Mouse (Mus musculus) limb, embryonic 10.5 days (tissue): ENCODE data around the gene Igfbp5. TPM values are rescaled to one million over a fixed set of nuclear protein-coding genes. Genes with fewer than 3 reads are reported as not detected.

Experiments used
- DNase-seq: peaks from one replicate; pipeline ENCODE4 v3.0.0-alpha.2; 2017; ENCODE audit warnings: low spot score
- H3K27ac ChIP-seq: fragments of 300-500 bp; sonication (generic); 2 replicates; pipeline ENCODE4 v1.5.1; 2016; ENCODE audit warnings: mild to moderate bottlenecking
- H3K27me3 ChIP-seq: fragments of 300-500 bp; sonication (generic); 2 replicates; pipeline ENCODE4 v1.6.1; 2016; ENCODE audit warnings: low read depth, mild to moderate bottlenecking; ENCODE audit not compliant: poor library complexity, severe bottlenecking
- H3K36me3 ChIP-seq: fragments of 300-500 bp; sonication (generic); 2 replicates; pipeline ENCODE4 v1.6.1; 2016; ENCODE audit warnings: mild to moderate bottlenecking, moderate library complexity
- H3K4me1 ChIP-seq: fragments of 300-500 bp; sonication (generic); 2 replicates; pipeline ENCODE4 v1.6.1; 2016
- H3K4me3 ChIP-seq: fragments of 300-500 bp; sonication (generic); 2 replicates; pipeline ENCODE4 v1.5.1; 2016; ENCODE audit warnings: mild to moderate bottlenecking, moderate library complexity
- H3K9me3 ChIP-seq: fragments of 300-500 bp; sonication (generic); replicated peaks from 2 replicates; pipeline ENCODE4 v1.6.1; 2016; ENCODE audit warnings: mild to moderate bottlenecking
- WGBS: fragments of 180-500 bp; shearing (Covaris S2); methylation state at CpG from one replicate; pipeline ENCODE4 v1.1.7; 2016; 5-methylcytosine and 5-hydroxymethylcytosine counted together
- polyA plus RNA-seq: library from polyadenylated mRNA; unstranded; fragments of >200 nt; fragmentation: Nextera tagmentation; extraction: Ambion mirVana; gene quantifications from 2 replicates; pipeline ENCODE4 v1.2.1, GENCODE M21; 2016

Gene Igfbp5
- polyA plus RNA-seq, 1 experiment from 2014 or later: 55.4 TPM

DNA sequence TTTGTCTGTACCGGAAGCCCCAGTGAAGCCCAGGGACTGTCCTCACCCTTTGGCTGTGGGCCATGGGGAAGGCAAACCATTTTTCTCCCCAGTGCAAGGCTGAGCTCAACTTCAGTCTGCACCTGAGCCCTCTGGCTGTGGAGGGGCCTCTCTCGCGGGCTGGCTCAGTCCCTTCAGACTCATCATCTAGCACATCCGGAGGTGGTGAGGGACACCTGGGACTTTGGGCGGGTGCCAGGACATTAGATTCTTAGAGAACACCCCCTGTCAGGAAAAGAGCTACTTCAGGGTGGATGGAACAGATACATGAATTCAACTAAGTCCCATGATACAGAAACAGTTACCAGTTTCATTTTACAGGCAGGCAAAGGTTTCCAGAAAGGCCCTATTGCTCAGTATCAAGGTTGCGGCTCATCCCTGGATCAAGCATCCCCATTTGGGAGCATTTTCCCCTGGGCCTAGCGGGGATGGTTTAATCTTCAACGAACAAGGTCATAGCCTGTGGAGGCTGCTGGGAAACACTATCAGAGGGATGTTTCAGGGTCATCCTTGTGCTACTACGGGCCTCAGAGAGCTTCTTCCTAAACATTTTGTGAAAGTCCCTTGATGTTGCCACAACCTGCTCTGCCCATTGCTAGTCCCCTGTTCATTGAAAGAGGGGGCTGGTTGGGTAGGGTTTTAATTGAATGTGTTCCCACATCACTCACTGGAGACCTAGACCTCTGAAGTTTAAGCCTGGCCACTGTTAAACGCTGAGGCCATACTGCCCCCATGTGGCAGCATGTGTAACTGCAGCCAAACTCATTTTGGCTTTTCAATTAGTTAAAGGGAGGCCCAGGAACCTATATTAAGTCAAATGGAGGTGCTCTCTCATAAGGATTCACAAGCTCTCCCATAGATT lies 20.1 kb downstream of the Igfbp5 start:
- 62% methylated on average over 10 of the region's 10 CpGs for WGBS
- 0 out of 2 replicates have a peak overlapping the region, but pooled peaks have one; percentile 22 for H3K27ac ChIP-seq
- DNase-seq: peak; percentile 76

GRCm38 (mm10) chr1:72853759-72854158 lies 20.9 kb downstream of the Igfbp5 start:
- Histone ChIP-seq H3K4me3 (no peak overlapping the region), H3K36me3 (peaks cover 41% of the 10 kb centered on the region), H3K4me1 (no peaks in the 10 kb centered on the region; the same call in 1 of the 2 replicates), H3K27me3 (no peaks in the 10 kb centered on the region), H3K9me3 (no peaks in the 10 kb centered on the region), H3K27ac (no peak overlapping the region)
- WGBS: 82% methylated on average over 1 of the region's 1 CpGs
- no peak for DNase-seq

More for the DNA sequence above, 20.1 kb downstream of the Igfbp5 start:
- Histone ChIP-seq H3K36me3 (peaks cover 33% of the 10 kb centered on the region), H3K4me3 (no peak overlapping the region), H3K27me3 (no peaks in the 10 kb centered on the region), H3K4me1 (no peaks in the 10 kb centered on the region; the same call in 1 of the 2 replicates), H3K9me3 (no peaks in the 10 kb centered on the region)

DNA sequence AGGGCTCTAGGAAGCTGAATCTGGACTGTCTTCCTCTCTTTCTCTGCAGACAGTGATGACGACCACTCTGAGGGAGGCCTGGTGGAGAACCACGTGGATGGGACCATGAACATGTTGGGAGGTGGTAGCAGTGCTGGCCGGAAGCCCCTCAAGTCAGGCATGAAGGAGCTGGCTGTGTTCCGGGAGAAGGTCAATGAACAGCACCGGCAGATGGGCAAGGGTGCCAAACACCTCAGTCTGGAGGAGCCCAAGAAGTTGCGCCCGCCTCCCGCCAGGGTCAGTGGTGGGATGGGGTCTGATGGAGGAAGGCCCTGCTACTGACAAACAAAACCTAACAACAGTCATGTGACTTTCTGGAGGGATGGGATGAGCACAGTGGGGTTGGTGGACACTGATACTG lies 25.6 kb downstream of the Igfbp5 start:
- DNase-seq: no peak
- peaks cover 56% of the 10 kb centered on the region for H3K36me3 ChIP-seq
- no peaks in the 10 kb centered on the region for H3K27me3 ChIP-seq
- H3K27ac ChIP-seq: no peak overlapping the region
- H3K4me3 ChIP-seq: no peak overlapping the region
- H3K4me1 ChIP-seq: no peaks in the 10 kb centered on the region; the same call in 1 of the 2 replicates
- H3K9me3 ChIP-seq: no peaks in the 10 kb centered on the region
- 90% methylated on average over 8 of the region's 8 CpGs for WGBS

GRCm38 (mm10) chr1:72847849-72848380 lies 26.8 kb downstream of the Igfbp5 start:
- H3K4me1 ChIP-seq: no peaks in the 10 kb centered on the region
- H3K27ac ChIP-seq: no peak overlapping the region
- H3K9me3 ChIP-seq: no peaks in the 10 kb centered on the region
- 85% methylated on average over 4 of the region's 4 CpGs for WGBS
- peaks cover 61% of the 10 kb centered on the region for H3K36me3 ChIP-seq
- no peaks in the 10 kb centered on the region for H3K27me3 ChIP-seq
- no peak overlapping the region for H3K4me3 ChIP-seq
- DNase-seq: no peak

DNA sequence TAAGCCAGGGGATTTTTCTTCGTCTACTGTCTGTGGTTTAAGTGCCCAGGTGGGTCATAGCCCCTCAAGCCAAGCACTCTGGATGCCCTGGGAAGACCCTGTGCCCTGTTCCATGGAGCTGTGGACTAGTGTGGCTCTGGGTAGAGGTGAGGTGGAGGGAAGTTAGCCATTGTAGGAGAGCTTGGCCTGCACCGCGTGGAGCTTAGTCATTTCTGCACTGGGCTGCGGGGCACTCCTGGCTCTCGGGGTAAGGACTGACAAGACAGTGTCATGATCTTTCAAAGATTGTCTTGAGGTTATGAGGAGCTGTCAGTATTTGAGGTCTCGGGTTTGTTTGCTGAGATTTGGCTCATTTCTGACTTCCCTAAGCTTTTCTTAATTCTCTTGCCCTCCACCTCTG lies 30.0 kb downstream of the Igfbp5 start:
- H3K4me3 ChIP-seq: no peak overlapping the region
- no peaks in the 10 kb centered on the region for H3K27me3 ChIP-seq
- peaks cover 46% of the 10 kb centered on the region for H3K36me3 ChIP-seq
- no peak overlapping the region for H3K27ac ChIP-seq
- WGBS: 97% methylated on average over 6 of the region's 6 CpGs
- no peak for DNase-seq
- no peaks in the 10 kb centered on the region for H3K4me1 ChIP-seq
- H3K9me3 ChIP-seq: no peaks in the 10 kb centered on the region

DNA sequence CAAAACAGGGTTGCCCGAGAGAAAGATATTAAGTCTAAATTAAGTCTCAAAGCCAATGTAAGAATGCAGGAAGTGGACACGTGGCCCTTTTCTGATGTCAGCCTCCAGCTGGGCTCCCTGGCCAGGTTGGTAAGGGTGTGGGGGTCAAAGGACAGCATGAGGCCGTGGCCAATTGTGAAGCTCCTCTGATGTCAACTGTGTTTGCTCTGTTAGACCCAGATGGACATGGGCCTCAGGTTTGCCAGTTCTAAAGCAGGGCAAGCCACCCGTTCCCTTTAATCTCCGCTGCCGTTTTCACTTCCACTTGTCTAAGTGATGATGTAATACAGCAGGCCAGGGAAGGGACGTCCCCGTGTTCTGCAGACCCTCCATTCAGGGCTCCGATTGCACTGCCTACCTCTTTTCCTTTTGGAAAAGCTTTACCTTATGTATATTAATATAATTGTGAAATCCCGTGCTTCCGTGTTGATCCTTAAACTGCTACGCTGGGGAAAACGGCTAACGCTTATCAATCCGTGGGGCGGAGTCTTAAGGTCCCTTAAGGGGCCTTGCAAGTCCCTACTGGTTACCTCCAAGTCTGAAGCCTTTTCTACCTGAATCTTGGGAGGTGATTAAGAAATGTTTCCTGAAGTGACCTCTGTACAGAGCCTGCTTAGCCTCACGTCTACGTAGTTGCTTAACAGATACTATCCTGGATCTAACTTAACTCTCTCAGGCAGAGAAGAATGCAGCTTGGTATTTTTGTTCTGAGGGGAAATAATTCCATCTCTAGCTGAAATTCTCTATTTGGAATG lies 31.8 kb downstream of the Igfbp5 start:
- peaks cover 44% of the 10 kb centered on the region for H3K36me3 ChIP-seq

DNA sequence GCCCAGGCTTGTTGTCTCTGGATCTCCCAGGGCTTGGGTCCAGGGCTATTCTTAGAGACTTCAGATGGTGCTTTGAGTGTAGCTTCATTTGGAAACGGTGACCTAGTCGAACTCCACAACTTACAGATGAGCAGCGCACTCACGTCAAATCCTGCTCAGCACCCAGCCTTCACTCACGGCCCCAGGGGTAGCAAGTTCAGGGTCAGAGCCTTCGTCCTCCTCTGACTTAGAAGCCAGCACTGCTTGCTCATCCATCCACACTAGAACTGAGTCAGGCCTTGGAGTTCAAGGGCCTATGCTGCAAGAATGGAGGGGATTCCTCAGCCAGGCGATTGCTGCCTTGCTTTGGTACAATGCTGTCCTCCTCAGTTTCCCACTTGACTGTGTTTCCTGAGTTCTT lies 34.9 kb downstream of the Igfbp5 start:
- Histone ChIP-seq H3K4me1 (no peaks in the 10 kb centered on the region), H3K9me3 (no peaks in the 10 kb centered on the region), H3K36me3 (peaks cover 64% of the 10 kb centered on the region), H3K4me3 (no peak overlapping the region), H3K27me3 (no peaks in the 10 kb centered on the region), H3K27ac (no peak overlapping the region)
- WGBS: 87% methylated on average over 7 of the region's 7 CpGs
- DNase-seq: no peak

More for the DNA sequence above, 31.8 kb downstream of the Igfbp5 start:
- WGBS: 88% methylated on average over 18 of the region's 18 CpGs
- Histone ChIP-seq H3K27ac (no peak overlapping the region), H3K9me3 (no peaks in the 10 kb centered on the region), H3K4me3 (no peak overlapping the region), H3K27me3 (no peaks in the 10 kb centered on the region), H3K4me1 (no peaks in the 10 kb centered on the region)
- no peak for DNase-seq

GRCm38 (mm10) chr1:72839356-72839755 lies 35.3 kb downstream of the Igfbp5 start:
- H3K27me3 ChIP-seq: no peaks in the 10 kb centered on the region
- WGBS: 79% methylated on average over 8 of the region's 8 CpGs
- peaks cover 61% of the 10 kb centered on the region for H3K36me3 ChIP-seq

GRCm38 (mm10) chr1:72833563-72833962 lies 41.1 kb downstream of the Igfbp5 start:
- peaks cover 76% of the 10 kb centered on the region for H3K36me3 ChIP-seq
- WGBS: 83% methylated on average over 4 of the region's 4 CpGs

More at GRCm38 (mm10) chr1:72839356-72839755, 35.3 kb downstream of the Igfbp5 start:
- Histone ChIP-seq H3K27ac (no peak overlapping the region), H3K9me3 (no peaks in the 10 kb centered on the region), H3K4me3 (no peak overlapping the region), H3K4me1 (no peaks in the 10 kb centered on the region)
- DNase-seq: no peak

DNA sequence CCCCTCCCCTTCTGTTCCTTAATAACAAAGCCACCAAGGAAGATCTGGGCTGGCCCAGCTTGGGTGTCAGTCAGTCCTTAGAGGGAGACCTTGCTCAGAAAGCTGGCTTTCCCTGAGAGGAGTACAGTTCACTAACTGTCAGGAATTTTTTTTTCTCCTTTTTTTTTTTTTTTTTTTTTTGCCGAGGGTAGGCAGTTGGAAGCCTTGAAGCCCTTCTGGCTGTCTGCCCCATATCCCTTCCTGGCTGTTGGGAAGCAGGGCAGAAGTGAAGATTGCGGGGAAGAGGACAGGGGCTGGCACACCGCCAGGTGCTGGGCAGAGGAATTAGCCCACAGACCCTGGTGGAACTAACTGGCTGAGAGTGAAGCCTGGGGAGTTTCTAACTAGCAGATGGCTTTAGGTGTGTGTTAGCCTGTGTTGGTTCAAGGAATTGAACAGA lies 42.0 kb downstream of the Igfbp5 start:
- WGBS: 67% methylated on average over 3 of the region's 3 CpGs

More at GRCm38 (mm10) chr1:72833563-72833962, 41.1 kb downstream of the Igfbp5 start:
- Histone ChIP-seq H3K9me3 (no peaks in the 10 kb centered on the region), H3K27ac (no peak overlapping the region), H3K4me1 (no peaks in the 10 kb centered on the region), H3K27me3 (no peaks in the 10 kb centered on the region), H3K4me3 (no peak overlapping the region)
- no peak for DNase-seq

DNA sequence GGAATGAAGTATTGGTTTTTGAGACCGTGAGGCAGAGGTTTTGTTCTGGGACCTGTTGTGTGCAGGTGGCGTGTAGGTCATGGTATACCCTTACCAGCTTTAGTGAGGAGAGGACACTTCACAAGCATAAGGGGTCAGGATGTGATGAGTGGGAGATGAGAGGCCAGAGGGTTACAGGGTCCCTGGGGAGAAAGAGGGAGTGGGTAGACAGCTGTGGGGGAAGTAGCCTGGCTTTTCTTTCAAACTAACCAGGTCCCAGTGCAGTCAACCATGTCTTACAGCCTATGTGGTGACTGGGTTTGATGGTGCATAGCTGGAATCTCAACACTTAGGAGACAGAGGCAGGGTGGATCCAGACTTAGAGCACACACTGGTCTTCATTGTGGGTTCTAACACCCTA lies 44.2 kb downstream of the Igfbp5 start:
- Histone ChIP-seq H3K27ac (no peak overlapping the region), H3K27me3 (no peaks in the 10 kb centered on the region), H3K36me3 (peaks cover 52% of the 10 kb centered on the region), H3K9me3 (no peaks in the 10 kb centered on the region), H3K4me1 (peaks cover 29% of the 10 kb centered on the region), H3K4me3 (no peak overlapping the region)
- WGBS: 97% methylated on average over 2 of the region's 2 CpGs
- DNase-seq: no peak

More for the DNA sequence above, 42.0 kb downstream of the Igfbp5 start:
- Histone ChIP-seq H3K9me3 (no peaks in the 10 kb centered on the region), H3K27me3 (no peaks in the 10 kb centered on the region), H3K36me3 (peaks cover 67% of the 10 kb centered on the region), H3K4me3 (no peak overlapping the region), H3K4me1 (peaks cover 7% of the 10 kb centered on the region), H3K27ac (no peak overlapping the region)
- no peak for DNase-seq

DNA sequence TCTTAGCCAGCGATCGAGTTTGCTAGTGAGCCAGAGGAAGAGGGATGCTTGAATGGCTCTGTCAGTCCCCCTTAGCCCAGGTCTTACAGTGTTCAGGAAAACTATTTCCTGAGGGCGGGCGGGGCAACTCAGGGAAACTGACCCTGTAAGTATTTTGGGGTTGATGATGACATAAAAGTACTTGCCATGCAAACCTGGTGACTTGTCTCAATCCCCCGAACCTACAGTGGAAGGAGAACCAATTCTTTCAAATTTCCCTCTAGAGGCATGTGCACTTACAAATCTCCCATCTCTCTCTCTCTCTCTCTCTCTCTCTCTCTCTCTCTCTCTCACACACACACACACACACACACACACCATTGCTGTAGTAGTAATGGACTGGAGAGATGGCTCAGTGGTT lies 45.8 kb downstream of the Igfbp5 start:
- 84% methylated on average over 5 of the region's 5 CpGs for WGBS
- Histone ChIP-seq H3K27me3 (no peaks in the 10 kb centered on the region), H3K27ac (no peak overlapping the region), H3K36me3 (peaks cover 40% of the 10 kb centered on the region), H3K9me3 (no peaks in the 10 kb centered on the region), H3K4me1 (peaks cover 44% of the 10 kb centered on the region), H3K4me3 (no peak overlapping the region)
- no peak for DNase-seq
